22 mouse cellular contexts compared by ENCODE assay signal in the genomic region with DNA sequence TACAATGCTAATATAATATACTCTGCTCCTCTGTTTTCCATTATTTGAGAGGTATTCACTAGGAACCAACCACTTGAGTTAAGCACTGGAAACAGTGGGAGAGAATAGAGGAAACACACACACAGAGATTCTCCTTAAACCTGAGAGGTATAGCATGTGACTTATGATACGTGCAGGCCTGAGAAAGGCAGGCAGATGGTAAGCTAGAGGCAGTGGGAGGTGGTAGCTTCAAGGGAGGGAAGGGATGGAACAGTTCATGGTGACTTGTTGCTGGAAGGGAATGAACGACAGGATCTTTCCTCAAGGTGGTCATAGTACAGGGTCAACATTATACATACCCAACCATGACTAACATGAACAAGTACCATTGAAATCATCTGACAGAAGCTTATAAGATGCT.
DNase-seq lines count a peak whose midpoint lies in the region; ATAC-seq and TF ChIP-seq lines count a peak whose summit lies in the region.
"Had no signal": no experiment of that assay in that cellular context is flagged by ENCODE, and none has a peak within 500 bp of the region (broad histone marks: within the 10 kb centered on the region; RNA-seq: fewer than 3 reads in every experiment).

No protein-coding gene starts in this region.

- ATAC-seq in frontal cortex, adult (ENCODE audit: low TSS enrichment), result peak; percentile 51
- ATAC-seq: activated CD4-positive, CD25-positive, alpha-beta regulatory T cell, adult 4 months; CD4-positive, CD25-positive, alpha-beta regulatory T cell, adult 4 months; Patski had no signal

- no peak overlapping the region for H3K4me3 ChIP-seq in embryonic fibroblast, embryonic 13.5 days (ENCODE audit: insufficient read depth, low read length)

- H3K4me1 ChIP-seq in embryonic fibroblast, embryonic 13.5 days (ENCODE audit: control insufficient read depth, insufficient read depth, low read length), result peaks cover 16% of the 10 kb centered on the region

- no peak for DNase-seq in frontal cortex, postnatal 10 days (ENCODE audit: low spot score in 2 of 2)
- DNase-seq in NIH3T3 (ENCODE audit: low read depth), result peak; percentile 2
- DNase-seq in brain, adult 2 months (ENCODE audit: low read depth, low spot score), result peak; percentile 66
- no peak for DNase-seq in gastrocnemius, postnatal 4 days (ENCODE audit: low spot score in 2 of 2)
- DNase-seq in right cerebral cortex, postnatal 36 days (ENCODE audit: low spot score in 2 of 2), result no peak
- no peak for DNase-seq in adrenal gland, adult 8-10 months
- DNase-seq: adrenal gland, adult 2 months; adrenal gland, postnatal 10 days; adrenal gland, postnatal 14 days; adrenal gland, postnatal 25 days; adrenal gland, postnatal 36 days; B cell, adult 2 months; cerebellum, adult 11 months; cerebellum, adult 11-12 months; cerebellum, adult 18-20 months; cerebellum, adult 2 months; cerebellum, adult 8-10 months had no signal

- peak overlapping the region; percentile 88 for H3K27ac ChIP-seq in embryonic fibroblast, embryonic 13.5 days (ENCODE audit: insufficient read depth, low read length)

- TF ChIP-seq POLR2A in embryonic fibroblast, embryonic 13.5 days (IDR thresholded peaks at IDR 0.05; ENCODE audit: low read depth, low read length), result no peak

- TF ChIP-seq CTCF in embryonic fibroblast, embryonic 13.5 days (IDR thresholded peaks at IDR 0.05; ENCODE audit: borderline replicate concordance, insufficient read depth, low read length), result no peak

Comparison
In these comparisons a context has a peak if more than half of its experiments do, and no peak if none do; other contexts are left out.
1. DNase-seq: peak in NIH3T3 (single experiment) and brain, adult 2 months (single experiment); none in frontal cortex, postnatal 10 days (0 of 2), gastrocnemius, postnatal 4 days (0 of 2), right cerebral cortex, postnatal 36 days (0 of 2) and adrenal gland, adult 8-10 months (single experiment).